Mouse (Mus musculus): ENCODE results near the gene Baiap2. TPM values are rescaled to one million over a fixed set of nuclear protein-coding genes. Genes with fewer than 3 reads are reported as not detected.
A peak's percentile ranks its signal among the peaks of the same experiment; 100 is the strongest.

The Baiap2 gene
- polyA plus RNA-seq, 1 experiment from 2014 or later = 7.0 TPM

GRCm38 (mm10) chr11:119937772-119938502 lies 4.6 kb upstream of the Baiap2 start:
- Histone ChIP-seq H3K9me3 (replicated peaks) (no peaks in the 10 kb centered on the region), H3K4me2 (peak overlapping the region; percentile 37), H3K9ac (0 out of 2 replicates have a peak overlapping the region, but pooled peaks have one; percentile 2), H3K4me1 (peaks cover 70% of the 10 kb centered on the region), H3K27me3 (replicated peaks) (peaks cover 59% of the 10 kb centered on the region), H3K36me3 (no peaks in the 10 kb centered on the region), H3K4me3 (no peak overlapping the region), H3K27ac (peak overlapping the region; percentile 69)
- no peak for ATAC-seq
- 47% methylated on average over 19 of the region's 19 CpGs for WGBS (ENCODE audit: insufficient replicate concordance)

GRCm38 (mm10) chr11:119939073-119939710 lies 3.4 kb upstream of the Baiap2 start:
- ATAC-seq = no peak
- Histone ChIP-seq H3K9ac (no peak overlapping the region), H3K27me3 (replicated peaks) (peaks cover 71% of the 10 kb centered on the region), H3K4me1 (peaks cover 83% of the 10 kb centered on the region), H3K9me3 (replicated peaks) (no peaks in the 10 kb centered on the region), H3K4me2 (peak overlapping the region; percentile 37), H3K27ac (peak overlapping the region; percentile 69), H3K36me3 (no peaks in the 10 kb centered on the region), H3K4me3 (no peak overlapping the region)
- WGBS (ENCODE audit: insufficient replicate concordance) = 52% methylated on average over 8 of the region's 8 CpGs

- 52% methylated on average over 4 of the region's 4 CpGs for WGBS (ENCODE audit: insufficient replicate concordance)
- Histone ChIP-seq H3K4me1 (peaks cover 86% of the 10 kb centered on the region), H3K4me2 (peak overlapping the region; percentile 37; the same call in 1 of the 2 replicates), H3K27ac (peak overlapping the region; percentile 69), H3K4me3 (no peak overlapping the region), H3K27me3 (replicated peaks) (peaks cover 76% of the 10 kb centered on the region), H3K9me3 (replicated peaks) (no peaks in the 10 kb centered on the region), H3K36me3 (no peaks in the 10 kb centered on the region), H3K9ac (no peak overlapping the region)
- ATAC-seq = no peak
Observed at GRCm38 (mm10) chr11:119939711-119940106, 2.9 kb upstream of the Baiap2 start.

GRCm38 (mm10) chr11:119940142-119940541 lies 2.4 kb upstream of the Baiap2 start:
- WGBS (ENCODE audit: insufficient replicate concordance) = 68% methylated on average over 11 of the region's 11 CpGs
- no peak overlapping the region for H3K4me2 ChIP-seq
- H3K27me3 ChIP-seq (replicated peaks) = peaks cover 80% of the 10 kb centered on the region
- no peaks in the 10 kb centered on the region for H3K9me3 ChIP-seq (replicated peaks)
- H3K9ac ChIP-seq = no peak overlapping the region
- H3K36me3 ChIP-seq = no peaks in the 10 kb centered on the region
- H3K4me1 ChIP-seq = peaks cover 88% of the 10 kb centered on the region
- no peak overlapping the region for H3K4me3 ChIP-seq
- H3K27ac ChIP-seq = 0 out of 2 replicates have a peak overlapping the region, but pooled peaks have one; percentile 69
- no peak for ATAC-seq

- Histone ChIP-seq H3K9me3 (replicated peaks) (no peaks in the 10 kb centered on the region), H3K9ac (peak overlapping the region; percentile 68; the same call in 1 of the 2 replicates), H3K4me2 (peak overlapping the region; percentile 97), H3K27ac (no peak overlapping the region), H3K4me3 (peak overlapping the region; percentile 68), H3K27me3 (replicated peaks) (peaks cover 80% of the 10 kb centered on the region), H3K4me1 (peaks cover 80% of the 10 kb centered on the region), H3K36me3 (no peaks in the 10 kb centered on the region)
- ATAC-seq = no peak
- WGBS (ENCODE audit: insufficient replicate concordance) = 14% methylated on average over 8 of the region's 8 CpGs
Observed at GRCm38 (mm10) chr11:119941794-119942193, 769 bp upstream of the Baiap2 start.

- Histone ChIP-seq H3K27me3 (replicated peaks) (peaks cover 75% of the 10 kb centered on the region), H3K4me1 (peaks cover 76% of the 10 kb centered on the region), H3K9me3 (replicated peaks) (no peaks in the 10 kb centered on the region), H3K27ac (peak overlapping the region; percentile 52; the same call in 1 of the 2 replicates), H3K9ac (peak overlapping the region; percentile 68), H3K36me3 (no peaks in the 10 kb centered on the region), H3K4me3 (peak overlapping the region; percentile 68), H3K4me2 (peak overlapping the region; percentile 97)
- WGBS (ENCODE audit: insufficient replicate concordance) = under 1% methylated on average over 43 of the region's 43 CpGs
- peak; percentile 29 for ATAC-seq
Observed at GRCm38 (mm10) chr11:119942201-119942726, 299 bp upstream of the Baiap2 start.

GRCm38 (mm10) chr11:119943428-119943988 lies 945 bp downstream of the Baiap2 start:
- Histone ChIP-seq H3K36me3 (no peaks in the 10 kb centered on the region), H3K9ac (peak overlapping the region; percentile 73), H3K4me3 (peak overlapping the region; percentile 68), H3K9me3 (replicated peaks) (no peaks in the 10 kb centered on the region), H3K4me2 (peak overlapping the region; percentile 97), H3K27ac (peak overlapping the region; percentile 53; the same call in 1 of the 2 replicates), H3K27me3 (replicated peaks) (peaks cover 63% of the 10 kb centered on the region), H3K4me1 (peaks cover 73% of the 10 kb centered on the region)
- WGBS (ENCODE audit: insufficient replicate concordance) = 5% methylated on average over 30 of the region's 32 CpGs
- ATAC-seq = no peak

- peaks cover 45% of the 10 kb centered on the region for H3K27me3 ChIP-seq (replicated peaks)
- no peaks in the 10 kb centered on the region for H3K36me3 ChIP-seq
- no peak for ATAC-seq
- H3K27ac ChIP-seq = no peak overlapping the region
- H3K4me3 ChIP-seq = no peak overlapping the region
- no peak overlapping the region for H3K4me2 ChIP-seq
- no peak overlapping the region for H3K9ac ChIP-seq
- H3K4me1 ChIP-seq = peaks cover 57% of the 10 kb centered on the region
- no peaks in the 10 kb centered on the region for H3K9me3 ChIP-seq (replicated peaks)
- 69% methylated on average over 7 of the region's 7 CpGs for WGBS (ENCODE audit: insufficient replicate concordance)
Observed at GRCm38 (mm10) chr11:119945343-119945742, 2.8 kb downstream of the Baiap2 start.

- H3K4me2 ChIP-seq = peak overlapping the region; percentile 9; the same call in 1 of the 2 replicates
- H3K9ac ChIP-seq = no peak overlapping the region
- ATAC-seq = no peak
- peaks cover 24% of the 10 kb centered on the region for H3K27me3 ChIP-seq (replicated peaks)
- no peaks in the 10 kb centered on the region for H3K36me3 ChIP-seq
- 91% methylated on average over 1 of the region's 1 CpGs for WGBS (ENCODE audit: insufficient replicate concordance)
- H3K27ac ChIP-seq = no peak overlapping the region
- H3K9me3 ChIP-seq (replicated peaks) = no peaks in the 10 kb centered on the region
- peaks cover 45% of the 10 kb centered on the region for H3K4me1 ChIP-seq
- H3K4me3 ChIP-seq = no peak overlapping the region
Observed at GRCm38 (mm10) chr11:119947426-119947825, 4.9 kb downstream of the Baiap2 start.

GRCm38 (mm10) chr11:119947897-119948296 lies 5.3 kb downstream of the Baiap2 start:
- Histone ChIP-seq H3K27me3 (replicated peaks) (peaks cover 24% of the 10 kb centered on the region), H3K4me1 (peaks cover 48% of the 10 kb centered on the region), H3K9ac (no peak overlapping the region), H3K27ac (no peak overlapping the region), H3K4me2 (peak overlapping the region; percentile 9; the same call in 1 of the 2 replicates), H3K4me3 (no peak overlapping the region), H3K9me3 (replicated peaks) (no peaks in the 10 kb centered on the region), H3K36me3 (no peaks in the 10 kb centered on the region)
- ATAC-seq = no peak
- 33% methylated on average over 2 of the region's 2 CpGs for WGBS (ENCODE audit: insufficient replicate concordance)

- Histone ChIP-seq H3K4me2 (no peak overlapping the region), H3K36me3 (no peaks in the 10 kb centered on the region), H3K9me3 (replicated peaks) (no peaks in the 10 kb centered on the region), H3K4me3 (no peak overlapping the region), H3K4me1 (peaks cover 48% of the 10 kb centered on the region), H3K27me3 (replicated peaks) (peaks cover 21% of the 10 kb centered on the region), H3K27ac (no peak overlapping the region), H3K9ac (no peak overlapping the region)
- WGBS (ENCODE audit: insufficient replicate concordance) = 53% methylated on average over 4 of the region's 4 CpGs
- ATAC-seq = no peak
Observed at GRCm38 (mm10) chr11:119948305-119948704, 5.7 kb downstream of the Baiap2 start.

- no peak overlapping the region for H3K27ac ChIP-seq
- peaks cover 16% of the 10 kb centered on the region for H3K27me3 ChIP-seq (replicated peaks)
- no peaks in the 10 kb centered on the region for H3K9me3 ChIP-seq (replicated peaks)
- H3K4me1 ChIP-seq = peaks cover 45% of the 10 kb centered on the region
- no peak overlapping the region for H3K4me2 ChIP-seq
- H3K36me3 ChIP-seq = no peaks in the 10 kb centered on the region
- no peak for ATAC-seq
- WGBS (ENCODE audit: insufficient replicate concordance) = 77% methylated on average over 2 of the region's 2 CpGs
- no peak overlapping the region for H3K4me3 ChIP-seq
- no peak overlapping the region for H3K9ac ChIP-seq
Observed at GRCm38 (mm10) chr11:119948803-119949202, 6.2 kb downstream of the Baiap2 start.

Measured in liver, embryonic 12.5 days (tissue).